Mouse (Mus musculus) liver, embryonic 16.5 days (tissue): Measurements from ENCODE around the gene Ano1. TPM values are rescaled to one million over a fixed set of nuclear protein-coding genes. Genes with fewer than 3 reads are reported as not detected.

Experiments used
- ATAC-seq: fragments of 200-750 bp; cut with Nextera tagmentation; 2 replicates; pipeline ENCODE4 v1.8.0; 2017; ENCODE audit warnings: low read depth, mild to moderate bottlenecking, moderate number of reproducible peaks, moderate library complexity
- H3K27ac ChIP-seq: fragments of 300-500 bp; sonication (generic); 2 replicates; pipeline ENCODE4 v1.5.1; 2014; ENCODE audit warnings: mild to moderate bottlenecking, low read length
- H3K27me3 ChIP-seq: fragments of 300-500 bp; sonication (generic); 2 replicates; pipeline ENCODE4 v1.6.1; 2014; ENCODE audit warnings: low read depth, low read length, mixed read lengths; ENCODE audit not compliant: control insufficient read depth, insufficient read depth
- H3K36me3 ChIP-seq: fragments of 300-500 bp; sonication (generic); 2 replicates; pipeline ENCODE4 v1.6.1; 2014; ENCODE audit warnings: mild to moderate bottlenecking; ENCODE audit not compliant: control insufficient read depth, insufficient read depth
- H3K4me1 ChIP-seq: fragments of 300-500 bp; sonication (generic); 2 replicates; pipeline ENCODE4 v1.6.1; 2014; ENCODE audit warnings: low read depth, low read length, mixed read lengths; ENCODE audit not compliant: control insufficient read depth
- H3K4me2 ChIP-seq: fragments of 300-500 bp; sonication (generic); 2 replicates; pipeline ENCODE4 v1.6.1; 2014; ENCODE audit warnings: low read depth, low read length, mixed read lengths
- H3K4me3 ChIP-seq: fragments of 300-500 bp; sonication (generic); 2 replicates; pipeline ENCODE4 v1.5.1; 2014; ENCODE audit warnings: low read depth, mild to moderate bottlenecking, low read length
- H3K9ac ChIP-seq: fragments of 300-500 bp; sonication (generic); 2 replicates; pipeline ENCODE4 v1.6.1; 2014; ENCODE audit warnings: low read depth, low read length
- H3K9me3 ChIP-seq: fragments of 300-500 bp; sonication (generic); replicated peaks from 2 replicates; pipeline ENCODE4 v1.6.1; 2016; ENCODE audit warnings: low read length; ENCODE audit not compliant: control insufficient read depth
- WGBS: fragments of 180-500 bp; shearing (Covaris S2); extraction: QIAGEN DNeasy Blood & Tissue Kit; methylation state at CpG from one replicate; pipeline ENCODE4 v1.1.7; 2014; ENCODE audit not compliant: insufficient replicate concordance; 5-methylcytosine and 5-hydroxymethylcytosine counted together
- polyA plus RNA-seq: library from polyadenylated mRNA; unstranded; fragments of >200 nt; fragmentation: Nextera tagmentation; extraction: Ambion mirVana; gene quantifications from 2 replicates; pipeline ENCODE4 v1.2.1, GENCODE M21; 2015

Ano1 gene
- polyA plus RNA-seq, 1 experiment from 2014 or later = 1.3 TPM

DNA sequence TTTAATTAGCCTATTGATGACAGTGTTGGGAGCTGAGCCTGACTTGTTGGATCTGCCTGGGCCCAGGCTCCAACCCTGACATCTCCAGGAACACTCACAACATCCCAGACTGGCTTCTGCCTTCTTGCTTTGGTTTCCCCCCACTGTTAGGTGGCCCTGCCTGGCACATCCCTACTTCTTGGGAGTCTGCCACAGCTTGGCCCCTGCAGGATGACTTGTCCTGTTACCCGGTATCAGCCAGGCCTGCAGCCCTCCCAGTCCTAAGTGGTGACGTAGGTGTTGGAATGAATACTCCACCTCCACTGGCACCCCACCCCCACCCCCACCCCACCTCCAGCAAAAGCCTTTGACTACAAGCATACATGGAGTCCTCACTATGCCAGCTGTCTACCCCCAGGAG lies 7.7 kb upstream of the Ano1 start:
- H3K27me3 ChIP-seq = peaks cover 6% of the 10 kb centered on the region
- no peaks in the 10 kb centered on the region for H3K36me3 ChIP-seq
- WGBS = 60% methylated on average over 2 of the region's 2 CpGs

DNA sequence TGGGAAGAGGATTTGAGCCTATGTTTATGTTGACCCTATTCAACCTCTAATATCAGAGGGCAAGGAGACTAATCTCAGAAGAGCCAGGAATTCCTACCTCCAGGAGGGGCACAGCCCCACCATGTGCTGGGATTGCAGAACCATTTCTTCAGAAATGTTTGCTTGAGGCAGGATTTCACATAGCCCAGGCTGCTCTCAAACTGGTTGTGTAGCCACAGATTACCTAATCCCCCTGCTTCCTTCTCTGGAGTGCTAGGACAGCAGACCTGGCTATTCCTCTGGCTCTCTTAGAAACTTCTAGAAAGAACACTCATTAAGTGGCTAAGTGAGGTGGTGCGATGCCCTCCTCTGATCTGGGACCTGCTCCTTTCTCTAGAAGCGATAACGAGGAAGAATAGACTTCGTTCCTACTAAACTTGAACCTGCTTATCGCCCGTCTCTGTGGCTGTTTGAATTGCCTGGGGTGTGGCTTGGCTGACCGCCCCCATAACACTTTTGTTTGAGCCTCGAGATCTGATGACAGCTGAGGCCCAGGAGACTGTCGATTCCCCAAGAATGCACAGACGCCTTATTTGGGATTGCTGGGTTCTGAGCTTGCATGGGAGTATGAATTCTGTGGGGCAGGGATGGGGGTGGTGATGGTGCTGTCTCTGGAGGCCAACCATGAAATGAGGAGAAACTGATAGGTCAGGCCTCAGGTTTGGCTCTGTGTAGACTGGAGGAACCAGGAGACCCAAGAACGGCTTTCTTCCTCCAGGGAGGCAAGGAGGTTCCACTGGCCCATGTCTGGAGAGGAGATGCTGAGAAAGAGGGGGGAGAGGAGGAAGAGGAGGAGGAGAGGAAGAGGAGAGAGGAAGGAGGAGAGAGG lies 4.0 kb upstream of the Ano1 start:
- Histone ChIP-seq H3K4me1 (peaks cover 11% of the 10 kb centered on the region), H3K9me3 (no peaks in the 10 kb centered on the region), H3K27me3 (no peaks in the 10 kb centered on the region), H3K27ac (no peak overlapping the region), H3K4me3 (no peak overlapping the region), H3K9ac (no peak overlapping the region), H3K4me2 (no peak overlapping the region), H3K36me3 (no peaks in the 10 kb centered on the region)
- 56% methylated on average over 11 of the region's 11 CpGs for WGBS
- no peak for ATAC-seq

More for the DNA sequence above, 7.7 kb upstream of the Ano1 start:
- Histone ChIP-seq H3K9me3 (no peaks in the 10 kb centered on the region), H3K27ac (no peak overlapping the region), H3K9ac (no peak overlapping the region), H3K4me3 (no peak overlapping the region), H3K4me1 (no peaks in the 10 kb centered on the region), H3K4me2 (no peak overlapping the region)
- no peak for ATAC-seq

DNA sequence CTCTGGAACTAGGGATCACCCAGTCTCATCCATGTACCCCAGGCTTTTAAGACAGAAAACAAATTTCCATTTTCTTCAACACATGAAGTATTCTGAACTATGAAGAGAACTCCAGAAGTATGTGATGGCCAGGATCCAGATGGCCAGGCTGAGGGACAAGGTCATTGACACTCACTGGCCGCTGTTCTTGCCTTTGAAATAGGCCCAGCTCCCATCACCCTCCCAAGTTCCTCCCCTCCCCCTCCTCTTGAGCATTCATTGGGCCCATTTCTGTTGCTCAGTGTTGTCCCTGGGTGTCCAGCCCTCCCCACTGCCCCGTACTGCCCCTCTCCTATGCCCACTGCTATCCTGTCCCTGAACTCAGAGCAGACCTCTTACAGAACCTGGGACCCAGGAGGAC lies 2.9 kb upstream of the Ano1 start:
- H3K27me3 ChIP-seq = no peaks in the 10 kb centered on the region
- H3K9ac ChIP-seq = no peak overlapping the region
- ATAC-seq = no peak
- H3K4me2 ChIP-seq = no peak overlapping the region
- H3K27ac ChIP-seq = no peak overlapping the region
- no peaks in the 10 kb centered on the region for H3K9me3 ChIP-seq
- no peaks in the 10 kb centered on the region for H3K36me3 ChIP-seq
- no peak overlapping the region for H3K4me3 ChIP-seq
- H3K4me1 ChIP-seq = peaks cover 16% of the 10 kb centered on the region
- WGBS = 53% methylated on average over 2 of the region's 2 CpGs

DNA sequence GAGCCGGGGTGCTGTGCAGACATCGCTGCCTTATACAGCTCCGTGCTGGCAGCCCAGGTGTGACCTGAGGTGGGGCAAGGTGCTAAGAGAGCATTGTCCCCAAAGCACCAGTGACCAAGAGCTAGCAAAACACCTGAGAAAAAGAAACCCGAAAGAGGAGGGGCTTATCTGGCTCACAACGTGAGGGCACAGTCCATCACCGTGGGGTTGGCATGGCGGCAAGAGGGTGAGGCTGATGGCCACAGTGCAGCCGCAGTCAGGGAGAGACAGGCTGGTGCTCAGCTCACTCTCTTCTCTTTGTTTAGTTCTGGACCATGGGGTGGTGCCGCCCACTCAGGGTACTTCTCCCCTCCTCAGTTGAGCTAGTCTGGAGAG lies 1.9 kb upstream of the Ano1 start:
- Histone ChIP-seq H3K4me1 (peaks cover 18% of the 10 kb centered on the region), H3K9ac (no peak overlapping the region), H3K27ac (no peak overlapping the region), H3K27me3 (no peaks in the 10 kb centered on the region), H3K36me3 (no peaks in the 10 kb centered on the region), H3K4me2 (no peak overlapping the region), H3K4me3 (no peak overlapping the region), H3K9me3 (no peaks in the 10 kb centered on the region)
- ATAC-seq = no peak
- whole genome bisulfite sequencing = 71% methylated on average over 9 of the region's 9 CpGs

DNA sequence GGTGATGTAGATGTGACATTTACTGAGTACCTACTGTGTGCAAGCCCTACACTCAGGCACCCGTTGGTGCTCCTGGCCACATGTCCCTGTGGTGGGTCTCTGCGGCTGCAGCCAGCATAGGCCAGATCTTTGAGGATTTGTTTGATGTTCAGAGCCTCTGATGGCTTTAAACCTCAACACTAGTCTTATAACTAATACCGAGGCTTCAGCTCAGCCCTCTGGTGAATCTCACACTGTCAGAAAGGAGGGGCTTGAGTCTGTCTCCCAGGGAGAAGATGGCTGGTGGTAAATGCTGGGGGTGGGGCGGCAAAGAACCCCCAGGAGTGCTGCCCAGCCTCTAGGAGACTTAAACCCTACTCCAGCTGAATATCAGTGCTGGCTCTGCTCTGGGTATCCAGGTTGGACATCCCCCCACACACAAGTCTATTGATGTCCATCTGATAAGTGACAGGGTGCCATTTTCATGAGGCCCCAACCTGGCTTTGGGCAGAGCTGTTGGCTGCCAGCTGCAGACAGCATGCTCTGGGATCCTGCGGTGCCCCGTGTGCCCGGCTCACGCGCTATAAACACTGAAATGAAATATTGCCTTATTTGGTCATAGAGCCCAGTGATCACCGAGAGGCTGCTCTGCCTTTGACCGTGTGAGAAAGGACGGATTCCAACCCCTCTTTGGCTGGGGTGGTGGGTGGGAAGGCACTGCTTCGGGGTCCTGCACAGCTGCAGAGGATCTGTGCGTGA lies 1.3 kb upstream of the Ano1 start:
- no peak for ATAC-seq
- 72% methylated on average over 14 of the region's 14 CpGs for WGBS
- H3K36me3 ChIP-seq = no peaks in the 10 kb centered on the region
- H3K27ac ChIP-seq = no peak overlapping the region
- no peak overlapping the region for H3K9ac ChIP-seq
- H3K4me2 ChIP-seq = no peak overlapping the region
- H3K4me1 ChIP-seq = peaks cover 23% of the 10 kb centered on the region
- no peaks in the 10 kb centered on the region for H3K9me3 ChIP-seq
- H3K4me3 ChIP-seq = no peak overlapping the region
- no peaks in the 10 kb centered on the region for H3K27me3 ChIP-seq

DNA sequence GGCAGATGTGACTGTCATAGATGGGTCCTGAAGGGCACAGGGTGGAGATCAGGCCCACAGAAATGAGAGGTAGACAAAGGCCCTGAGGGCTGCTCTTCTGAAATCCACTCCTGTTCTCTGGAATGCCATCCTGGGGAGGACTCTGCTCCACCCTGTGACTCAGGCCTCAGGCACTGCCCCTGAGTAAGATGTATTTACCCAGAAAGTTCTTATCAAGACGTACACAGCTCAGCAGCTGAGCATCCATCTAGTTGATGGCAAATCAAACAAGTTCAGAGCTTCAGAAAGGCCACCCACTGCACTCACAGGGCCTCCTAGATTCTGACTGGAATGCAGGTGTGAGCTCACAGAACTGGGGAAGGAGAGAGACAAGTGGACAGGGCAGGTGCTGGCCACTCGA lies 4.0 kb downstream of the Ano1 start:
- Histone ChIP-seq H3K9me3 (no peaks in the 10 kb centered on the region), H3K36me3 (no peaks in the 10 kb centered on the region), H3K4me3 (no peak overlapping the region), H3K4me1 (peaks cover 34% of the 10 kb centered on the region), H3K27ac (peak overlapping the region; percentile 89), H3K27me3 (no peaks in the 10 kb centered on the region), H3K9ac (peak overlapping the region; percentile 25), H3K4me2 (peak overlapping the region; percentile 28; the same call in 1 of the 2 replicates)
- WGBS = 27% methylated on average over 2 of the region's 2 CpGs
- peak; percentile 95 for ATAC-seq

DNA sequence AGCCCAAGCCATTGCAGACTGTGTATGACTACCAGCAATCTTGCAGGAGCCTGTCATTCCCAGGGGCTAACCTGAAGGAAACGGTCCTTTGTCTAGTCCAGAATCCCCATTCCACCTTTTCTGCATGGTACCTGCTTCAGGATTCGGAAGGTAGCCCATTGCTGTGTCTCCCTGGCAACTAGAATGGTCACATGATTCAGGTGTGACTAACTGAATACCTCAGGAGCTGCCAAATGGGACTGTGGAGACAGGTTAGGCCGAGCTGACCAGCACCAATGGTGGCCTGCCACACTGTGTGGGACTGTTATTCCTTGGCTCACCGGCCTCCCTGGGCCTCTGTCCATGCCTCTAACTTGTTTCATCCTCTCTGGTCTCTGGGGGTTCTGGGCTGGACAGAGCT lies 5.3 kb downstream of the Ano1 start:
- no peak for ATAC-seq
- Histone ChIP-seq H3K36me3 (no peaks in the 10 kb centered on the region), H3K27ac (no peak overlapping the region), H3K4me3 (no peak overlapping the region), H3K27me3 (no peaks in the 10 kb centered on the region), H3K9ac (no peak overlapping the region), H3K9me3 (no peaks in the 10 kb centered on the region), H3K4me1 (peaks cover 29% of the 10 kb centered on the region), H3K4me2 (no peak overlapping the region)
- WGBS = 67% methylated on average over 4 of the region's 4 CpGs

DNA sequence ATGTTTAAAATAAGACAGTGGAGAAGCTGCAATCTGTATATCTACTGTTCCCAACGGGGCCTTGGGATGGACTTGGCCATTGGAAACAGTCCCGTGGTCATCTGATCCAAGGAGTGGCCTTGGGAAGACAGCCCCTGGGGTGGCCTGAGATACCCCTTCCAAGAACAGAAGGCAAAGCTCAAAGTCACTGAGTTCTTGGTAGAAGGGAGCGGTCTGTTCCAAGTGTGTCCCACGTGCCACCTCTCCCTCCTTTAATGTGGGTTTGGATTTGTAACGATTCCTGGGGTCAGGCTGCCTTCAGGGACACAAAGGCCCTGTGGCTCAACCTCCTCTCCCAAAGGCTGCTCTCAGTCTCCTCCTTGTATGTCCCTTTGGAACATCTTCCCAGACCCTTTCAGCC lies 7.9 kb downstream of the Ano1 start:
- Histone ChIP-seq H3K4me2 (no peak overlapping the region), H3K36me3 (no peaks in the 10 kb centered on the region), H3K27me3 (peaks cover 4% of the 10 kb centered on the region; the same call in 1 of the 2 replicates), H3K27ac (no peak overlapping the region), H3K9ac (no peak overlapping the region), H3K4me3 (no peak overlapping the region), H3K9me3 (no peaks in the 10 kb centered on the region), H3K4me1 (peaks cover 31% of the 10 kb centered on the region)
- 78% methylated on average over 5 of the region's 5 CpGs for WGBS
- ATAC-seq = no peak

DNA sequence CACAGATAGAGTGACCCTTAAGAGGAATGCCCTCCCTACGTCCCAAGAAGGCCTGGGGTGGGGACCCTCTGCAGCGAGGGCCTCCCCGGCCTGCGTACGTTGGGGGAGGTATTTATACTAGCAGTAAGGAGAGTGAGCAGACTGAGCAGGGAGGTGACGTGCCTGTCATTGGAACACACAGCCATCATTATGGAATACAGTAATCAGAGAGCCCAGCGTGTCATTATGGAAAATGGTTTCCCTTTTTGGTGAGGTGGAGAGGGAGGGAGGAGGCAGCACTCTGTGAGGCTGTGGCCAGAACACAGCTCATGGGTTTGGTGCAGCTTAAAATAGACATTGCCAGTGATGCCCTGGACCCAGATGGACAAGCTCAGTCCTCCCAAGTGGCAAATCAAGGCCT lies 11.1 kb downstream of the Ano1 start:
- no peak overlapping the region for H3K4me3 ChIP-seq
- no peak overlapping the region for H3K4me2 ChIP-seq
- no peaks in the 10 kb centered on the region for H3K36me3 ChIP-seq
- peaks cover 18% of the 10 kb centered on the region for H3K4me1 ChIP-seq
- WGBS = 69% methylated on average over 7 of the region's 7 CpGs
- no peak overlapping the region for H3K27ac ChIP-seq
- no peak overlapping the region for H3K9ac ChIP-seq
- H3K9me3 ChIP-seq = no peaks in the 10 kb centered on the region
- H3K27me3 ChIP-seq = peaks cover 27% of the 10 kb centered on the region
- no peak for ATAC-seq
